Mouse (Mus musculus) brain, adult 10 weeks (tissue): Measurements from ENCODE around the gene Cyp26b1. TPM values are rescaled to one million over a fixed set of nuclear protein-coding genes. Genes with fewer than 3 reads are reported as not detected.

Source experiments
- polyA plus RNA-seq: library from polyadenylated mRNA; stranded (reverse); fragments of 350-450 nt; fragmentation: Illumina TruSeq; extraction: RNeasy Lipid Tissue Mini Kit (QIAGEN cat#74804); gene quantifications from one replicate; pipeline ENCODE4 v1.2.3, GENCODE M21; 2015; ENCODE audit warnings: low read depth, low replicate concordance

Cyp26b1 gene
- 6.5 TPM for polyA plus RNA-seq

GRCm38 (mm10) chr6:84593693-84594092 is at the start of gene Cyp26b1:
TSS of gene Cyp26b1 (minus strand) at chr6:84593908.

